Mouse (Mus musculus) embryonic facial prominence, embryonic 11.5 days (tissue): ENCODE data around the gene Bet1l. TPM values are rescaled to one million over a fixed set of nuclear protein-coding genes. Genes with fewer than 3 reads are reported as not detected.
A peak's percentile ranks its signal among the peaks of the same experiment; 100 is the strongest.
"Not testable (repeated sequence)": the region's sequence is repeated elsewhere in the genome, so short reads cannot be mapped to it uniquely, and the experiment has no call there.

Source experiments
- ATAC-seq: fragments of 200-750 bp; cut with Nextera tagmentation; replicated peaks from 2 replicates; pipeline ENCODE4 v1.8.0; 2017; ENCODE audit warnings: low read depth; ENCODE audit not compliant: insufficient number of reproducible peaks, low FRiP score, low TSS enrichment
- DNase-seq: peaks from one replicate; pipeline ENCODE4 v3.0.0-alpha.2; 2015; ENCODE audit warnings: low spot score
- H3K27ac ChIP-seq: fragments of 300-500 bp; sonication (generic); replicated peaks from 2 replicates; pipeline ENCODE4 v1.5.1; 2014; ENCODE audit warnings: mild to moderate bottlenecking, low read depth, low read length, control low read depth
- H3K27me3 ChIP-seq: fragments of 300-500 bp; sonication (generic); 2 replicates; pipeline ENCODE4 v1.6.1; 2014; ENCODE audit warnings: mild to moderate bottlenecking, low read length, moderate library complexity, mixed read lengths; ENCODE audit not compliant: control insufficient read depth, insufficient read depth
- H3K36me3 ChIP-seq: fragments of 300-500 bp; sonication (generic); replicated peaks from 2 replicates; pipeline ENCODE4 v1.6.1; 2014; ENCODE audit warnings: low read depth, mild to moderate bottlenecking, low read length, moderate library complexity, mixed read lengths; ENCODE audit not compliant: control insufficient read depth, insufficient read depth
- H3K4me1 ChIP-seq: fragments of 300-500 bp; sonication (generic); 2 replicates; pipeline ENCODE4 v1.6.1; 2014; ENCODE audit warnings: low read length, mixed read lengths; ENCODE audit not compliant: control insufficient read depth, insufficient read depth
- H3K4me2 ChIP-seq: fragments of 300-500 bp; sonication (generic); 2 replicates; pipeline ENCODE4 v1.6.1; 2014; ENCODE audit warnings: low read depth, mild to moderate bottlenecking, control low read depth, low read length, moderate library complexity
- H3K4me3 ChIP-seq: fragments of 300-500 bp; sonication (generic); 2 replicates; pipeline ENCODE4 v1.5.1; 2014; ENCODE audit warnings: low read depth, low read length, control low read depth
- H3K9ac ChIP-seq: fragments of 300-500 bp; sonication (generic); replicated peaks from 2 replicates; pipeline ENCODE4 v1.6.1; 2014; ENCODE audit warnings: mild to moderate bottlenecking, control low read depth, low read length
- H3K9me3 ChIP-seq: fragments of 300-500 bp; sonication (generic); replicated peaks from 2 replicates; pipeline ENCODE4 v1.6.1; 2016; ENCODE audit warnings: mild to moderate bottlenecking, low read length, inconsistent platforms, mixed read lengths; ENCODE audit not compliant: control insufficient read depth
- WGBS: fragments of 180-500 bp; shearing (Covaris S2); extraction: QIAGEN DNeasy Blood & Tissue Kit; methylation state at CpG from one replicate; pipeline ENCODE4 v1.1.7; 2014; 5-methylcytosine and 5-hydroxymethylcytosine counted together
- polyA plus RNA-seq: library from polyadenylated mRNA; unstranded; fragments of >200 nt; fragmentation: Nextera tagmentation; extraction: Ambion mirVana; gene quantifications from 2 replicates; pipeline ENCODE4 v1.2.1, GENCODE M21; 2014

Bet1l gene
- polyA plus RNA-seq, 1 experiment from 2014 or later: 31.8 TPM

DNA sequence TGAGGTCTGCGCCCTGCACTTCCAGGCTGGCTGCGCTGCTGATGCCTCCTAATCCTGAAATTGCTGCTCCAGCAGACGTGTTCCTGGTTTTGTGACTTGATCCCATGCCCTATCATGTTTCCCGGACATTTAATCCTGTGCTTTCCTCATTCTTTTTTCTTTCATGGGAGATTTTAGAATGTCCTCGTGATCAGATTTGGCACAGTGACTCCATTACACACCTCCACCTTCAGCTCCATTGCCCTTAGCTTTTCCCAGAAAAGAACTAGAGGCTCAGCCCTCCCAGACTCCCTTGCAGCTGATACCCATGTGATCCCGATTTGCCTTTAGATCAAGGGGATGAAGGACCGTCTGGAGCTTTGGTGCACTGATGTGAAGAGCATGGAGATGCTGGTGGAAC is 40.5 kb upstream of the Bet1l start:
- Histone ChIP-seq H3K36me3 (peaks cover 13% of the 10 kb centered on the region), H3K9me3 (no peaks in the 10 kb centered on the region), H3K4me1 (no peaks in the 10 kb centered on the region), H3K4me2 (no peak overlapping the region), H3K9ac (no peak overlapping the region), H3K27ac (no peak overlapping the region), H3K27me3 (no peaks in the 10 kb centered on the region), H3K4me3 (no peak overlapping the region)
- 79% methylated on average over 7 of the region's 7 CpGs for WGBS
- DNase-seq: no peak
- no peak for ATAC-seq

DNA sequence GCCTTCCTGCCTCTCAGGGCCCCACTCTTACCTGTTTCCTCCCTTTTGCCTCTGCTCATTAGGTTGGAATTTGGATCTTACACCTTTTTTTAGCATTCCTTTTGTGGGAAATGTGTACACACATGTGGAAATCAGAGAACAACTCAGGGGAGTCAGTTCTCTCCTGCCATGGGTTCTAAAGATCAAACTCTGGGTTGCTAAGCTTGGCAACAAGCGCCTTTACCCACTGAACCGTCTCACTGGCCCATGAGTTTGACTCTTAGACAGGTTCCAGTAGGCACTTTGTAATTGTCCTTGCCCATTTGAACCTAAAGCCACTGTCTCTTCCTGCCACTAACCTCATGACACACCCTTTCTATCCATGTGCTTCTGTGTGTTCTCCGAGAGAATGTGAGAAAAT is 37.2 kb upstream of the Bet1l start:
- Histone ChIP-seq H3K4me2 (no peak overlapping the region), H3K27me3 (no peaks in the 10 kb centered on the region), H3K4me1 (no peaks in the 10 kb centered on the region), H3K4me3 (no peak overlapping the region), H3K36me3 (peaks cover 21% of the 10 kb centered on the region), H3K9ac (no peak overlapping the region), H3K27ac (no peak overlapping the region), H3K9me3 (no peaks in the 10 kb centered on the region)
- no peak for ATAC-seq
- no peak for DNase-seq
- 96% methylated on average over 3 of the region's 3 CpGs for WGBS

DNA sequence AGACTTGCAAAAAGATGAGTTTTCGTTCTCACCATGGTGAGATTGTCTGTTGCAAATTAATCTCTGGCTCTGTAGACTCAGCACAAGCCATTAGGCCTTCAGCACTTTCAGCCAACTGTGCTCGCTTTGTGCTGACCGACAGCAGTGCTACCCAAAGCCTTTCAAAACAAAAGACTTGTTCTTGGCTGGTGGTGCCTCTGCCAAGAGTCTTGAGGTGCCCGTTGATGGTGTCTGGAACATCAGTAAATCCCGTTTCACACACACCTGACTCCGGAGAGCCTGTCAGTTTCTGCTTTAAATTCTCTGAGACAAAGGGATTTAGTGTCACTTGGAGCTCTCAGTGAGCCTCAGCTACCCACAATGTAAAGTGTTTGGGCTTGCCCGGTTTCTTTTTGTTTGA is 36.7 kb upstream of the Bet1l start:
- no peaks in the 10 kb centered on the region for H3K27me3 ChIP-seq

DNA sequence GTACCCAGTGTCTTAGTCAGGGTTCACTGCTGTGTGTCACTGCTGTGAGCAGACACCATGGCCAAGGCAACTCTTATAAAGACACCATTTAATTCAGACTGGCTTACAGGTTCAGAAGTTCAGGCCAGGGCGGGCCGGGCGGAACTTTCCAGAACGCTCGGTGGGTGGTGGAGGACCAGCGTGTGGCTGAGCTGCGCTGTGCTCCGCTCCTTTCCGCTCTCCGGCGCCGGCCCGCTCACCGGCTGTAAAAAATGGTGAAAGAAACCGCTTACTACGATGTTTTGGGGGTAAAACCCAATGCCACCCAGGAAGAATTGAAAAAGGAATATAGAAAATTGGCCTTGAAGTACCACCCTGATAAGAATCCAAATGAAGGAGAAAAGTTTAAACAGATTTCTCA is 33.3 kb upstream of the Bet1l start:
- not testable (repeated sequence) for ATAC-seq, H3K4me1 ChIP-seq, H3K4me3 ChIP-seq, H3K9ac ChIP-seq, H3K27me3 ChIP-seq, DNase-seq, H3K4me2 ChIP-seq, H3K9me3 ChIP-seq, H3K27ac ChIP-seq
- 95% methylated on average over 16 of the region's 16 CpGs for WGBS
- H3K36me3 ChIP-seq: peaks cover 12% of the 10 kb centered on the region

More for the DNA sequence above, 36.7 kb upstream of the Bet1l start:
- DNase-seq (no peak), ATAC-seq (no peak)
- Histone ChIP-seq H3K27ac (no peak overlapping the region), H3K36me3 (peaks cover 21% of the 10 kb centered on the region), H3K9me3 (no peaks in the 10 kb centered on the region), H3K4me1 (no peaks in the 10 kb centered on the region), H3K4me2 (no peak overlapping the region), H3K4me3 (no peak overlapping the region), H3K9ac (no peak overlapping the region)
- 92% methylated on average over 7 of the region's 7 CpGs for WGBS

DNA sequence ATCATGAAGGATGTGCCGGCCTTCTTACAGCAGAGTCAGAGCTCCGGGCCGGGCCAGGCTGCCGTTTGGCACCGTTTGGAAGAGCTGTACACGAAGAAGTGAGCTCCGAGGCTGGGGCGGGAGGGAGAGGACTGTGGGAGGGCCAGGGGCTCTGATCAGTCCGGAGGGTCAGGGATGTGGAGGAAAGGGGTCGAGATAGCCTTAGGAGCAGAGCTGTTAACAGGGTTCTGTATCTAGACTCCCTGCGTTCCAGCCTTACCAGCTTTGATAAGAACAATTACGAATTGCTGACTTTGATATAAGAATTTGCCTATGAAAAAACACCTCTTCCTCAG is 25.1 kb upstream of the Bet1l start:
- Histone ChIP-seq H3K4me3 (peak overlapping the region; percentile 78), H3K9ac (peak overlapping the region; percentile 75), H3K27ac (no peak overlapping the region), H3K4me2 (peak overlapping the region; percentile 63), H3K36me3 (no peaks in the 10 kb centered on the region), H3K9me3 (no peaks in the 10 kb centered on the region), H3K27me3 (no peaks in the 10 kb centered on the region), H3K4me1 (0 out of 2 replicates have a peak, but pooled peaks cover 2% of the 10 kb centered on the region)
- DNase-seq (no peak), ATAC-seq (no peak; the same call in none of the 2 replicates)
- 0% methylated on average over 12 of the region's 12 CpGs for WGBS

DNA sequence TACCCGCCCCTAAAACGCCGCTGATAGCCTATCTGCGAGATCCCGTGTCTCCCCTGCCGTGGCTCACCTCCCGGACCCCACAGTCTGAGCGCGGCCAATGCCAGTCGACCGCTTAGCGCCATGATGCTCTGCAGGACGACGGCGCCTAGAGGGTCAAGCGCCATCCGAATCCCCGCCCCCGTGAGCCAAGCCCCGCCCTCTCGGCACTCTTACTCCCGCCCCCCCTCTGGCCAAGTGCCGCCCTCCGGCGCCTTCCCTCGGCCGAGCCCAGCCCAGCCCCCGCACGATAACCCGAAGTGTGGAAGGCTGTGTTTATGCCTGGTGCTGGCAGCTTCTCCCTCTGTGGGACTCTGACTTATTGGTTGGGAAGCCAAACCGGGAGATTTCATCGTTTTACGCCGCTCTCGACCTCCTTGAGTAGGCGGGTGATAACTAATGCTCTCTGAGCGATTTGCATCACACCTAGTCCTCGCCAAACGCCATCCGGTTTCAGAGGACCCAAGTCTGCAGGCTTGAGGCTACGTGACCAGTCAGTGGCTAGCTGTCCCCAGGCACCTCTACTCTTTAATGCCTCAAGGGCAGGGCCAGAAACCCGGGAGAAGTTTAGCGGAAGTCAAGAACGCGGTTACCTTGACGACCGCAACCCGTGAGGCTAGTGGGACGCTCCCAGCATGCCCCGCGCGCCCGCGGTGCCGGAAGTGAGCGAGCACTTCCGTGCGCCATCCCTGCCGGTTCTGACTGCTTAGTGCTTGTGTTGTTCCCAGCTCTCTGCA is 24.5 kb upstream of the Bet1l start, which contains the start of the genes Psmd13 and Sirt3:
Gene Psmd13 (plus strand): TSS at position 273 of the 773 bp plus-strand sequence.
Gene Sirt3 (minus strand): TSS at position 614 of the 773 bp plus-strand sequence.
- H3K4me3 ChIP-seq: peak within 1 kb of the TSS; percentile 78
- H3K4me1 ChIP-seq: 0 out of 2 replicates have a peak, but pooled peaks cover 2% of the 10 kb centered on the region
- ATAC-seq (peak; percentile 92), DNase-seq (peak; percentile 97)
- H3K27me3 ChIP-seq: no peaks in the 10 kb centered on the region
- peak within 1 kb of the TSS; percentile 52 for H3K27ac ChIP-seq
- no peaks in the 10 kb centered on the region for H3K9me3 ChIP-seq
- WGBS: under 1% methylated on average over 59 of the region's 59 CpGs
- peak within 1 kb of the TSS; percentile 63 for H3K4me2 ChIP-seq
- H3K9ac ChIP-seq: peak within 1 kb of the TSS; percentile 75
- no peaks in the 10 kb centered on the region for H3K36me3 ChIP-seq

DNA sequence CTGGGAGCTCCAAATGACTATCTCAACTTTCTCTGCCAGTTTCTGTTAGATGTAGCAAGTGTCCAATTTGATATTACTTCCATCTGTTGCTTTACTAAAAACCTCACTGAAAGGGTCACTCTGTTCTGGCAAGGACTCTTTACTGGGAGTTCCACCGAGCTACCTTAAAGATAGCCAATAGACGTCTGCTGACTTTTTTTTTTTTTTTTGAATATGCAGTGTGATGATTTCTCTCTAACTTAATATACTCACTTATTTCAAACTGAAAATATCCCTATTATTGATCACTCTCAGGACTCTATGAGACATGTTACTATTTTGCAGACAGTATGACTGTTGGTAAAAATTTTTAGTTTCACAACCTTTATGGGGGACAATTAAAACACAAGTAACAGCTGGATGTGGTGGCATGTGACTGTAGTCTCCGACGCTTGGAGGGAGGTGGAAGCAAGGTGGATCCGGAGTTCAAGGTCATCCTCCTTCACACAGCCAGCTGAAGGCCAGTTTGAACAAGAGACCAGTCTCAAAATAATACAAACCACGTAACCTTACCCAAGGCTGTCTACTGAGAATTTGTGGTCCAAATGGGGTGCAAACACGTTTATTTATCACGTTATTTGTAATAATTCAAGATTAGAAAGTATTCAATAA is 23.6 kb upstream of the Bet1l start:
- 0 out of 2 replicates have a peak, but pooled peaks cover 2% of the 10 kb centered on the region for H3K4me1 ChIP-seq
- peak overlapping the region; percentile 78 for H3K4me3 ChIP-seq
- peak overlapping the region; percentile 75 for H3K9ac ChIP-seq
- no peak for DNase-seq
- H3K27ac ChIP-seq: no peak overlapping the region
- no peaks in the 10 kb centered on the region for H3K27me3 ChIP-seq
- no peaks in the 10 kb centered on the region for H3K36me3 ChIP-seq
- peak overlapping the region; percentile 63 for H3K4me2 ChIP-seq
- no peak for ATAC-seq
- 22% methylated on average over 8 of the region's 8 CpGs for WGBS
- no peaks in the 10 kb centered on the region for H3K9me3 ChIP-seq

DNA sequence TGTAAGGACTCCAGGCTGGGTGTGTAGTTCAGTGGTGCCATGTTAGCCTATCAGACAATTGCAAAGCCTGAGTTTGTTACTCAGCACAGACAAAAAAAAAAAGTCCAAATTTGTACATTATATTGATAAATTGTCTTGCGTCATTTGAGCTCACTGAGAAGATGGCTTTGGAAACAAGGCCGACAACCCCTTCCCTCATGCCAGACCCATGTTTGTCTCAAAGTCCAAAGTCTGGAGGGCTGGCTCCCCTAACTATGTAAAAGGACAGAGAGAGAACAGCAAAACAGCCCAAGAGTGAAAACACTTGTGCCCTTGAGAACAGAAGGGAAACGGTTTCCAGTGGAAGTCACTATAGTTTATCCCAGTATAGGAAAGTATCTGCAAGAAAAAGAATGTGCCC is 23.0 kb upstream of the Bet1l start:
- no peak for ATAC-seq
- DNase-seq: no peak
- 0 out of 2 replicates have a peak, but pooled peaks cover 2% of the 10 kb centered on the region for H3K4me1 ChIP-seq
- 85% methylated on average over 3 of the region's 3 CpGs for WGBS
- H3K4me3 ChIP-seq: no peak overlapping the region
- no peaks in the 10 kb centered on the region for H3K27me3 ChIP-seq
- no peak overlapping the region for H3K4me2 ChIP-seq
- H3K27ac ChIP-seq: no peak overlapping the region
- H3K9ac ChIP-seq: no peak overlapping the region
- H3K36me3 ChIP-seq: no peaks in the 10 kb centered on the region
- no peaks in the 10 kb centered on the region for H3K9me3 ChIP-seq
